Mouse (Mus musculus) myocyte (in vitro differentiated cells): ENCODE results near the gene Marcksl1. TPM values are rescaled to one million over a fixed set of nuclear protein-coding genes. Genes with fewer than 3 reads are reported as not detected.
A peak's percentile ranks its signal among the peaks of the same experiment; 100 is the strongest.

Source experiments
- H3K27me3 ChIP-seq: one replicate; pipeline ENCODE4 v1.6.1; 2011; ENCODE audit not compliant: control insufficient read depth, insufficient read depth, insufficient read length
- H3K36me3 ChIP-seq: one replicate; pipeline ENCODE4 v1.6.1; 2011; ENCODE audit not compliant: control insufficient read depth, insufficient read depth
- H3K4me2 ChIP-seq: one replicate; pipeline ENCODE4 v1.6.1; 2011; ENCODE audit warnings: low read depth, control low read depth
- H3K4me3 ChIP-seq: one replicate; pipeline ENCODE4 v1.5.1; 2011; ENCODE audit warnings: mild to moderate bottlenecking, control low read depth, moderate library complexity
- H3K79me2 ChIP-seq: one replicate; pipeline ENCODE4 v1.6.1; 2011; ENCODE audit not compliant: control insufficient read depth, insufficient read depth
- H3ac ChIP-seq: one replicate; pipeline ENCODE4 v1.6.1; 2011; ENCODE audit not compliant: control insufficient read depth, insufficient read length
- CEBPB ChIP-seq: IDR thresholded peaks from 2 replicates; pipeline ENCODE4 v1.6.1; 2011; ENCODE audit warnings: mild to moderate bottlenecking, moderate library complexity; ENCODE audit not compliant: poor library complexity, insufficient read depth, severe bottlenecking
- E2F4 ChIP-seq: IDR thresholded peaks from one replicate; pipeline ENCODE4 v1.6.1; 2011; ENCODE audit warnings: mild to moderate bottlenecking, control low read depth, moderate library complexity; ENCODE audit not compliant: insufficient read depth
- MAX ChIP-seq: IDR thresholded peaks from one replicate; pipeline ENCODE4 v1.6.1; 2011; ENCODE audit warnings: low read depth, mild to moderate bottlenecking, control low read depth
- MYOD1 ChIP-seq, 3 experiments: IDR thresholded peaks; one replicate each; pipeline ENCODE4 v1.6.1; 2011; ENCODE audit warnings: control low read depth in 2 of 3, low read depth in 2 of 3, mild to moderate bottlenecking in 2 of 3, moderate library complexity in 1 of 3; ENCODE audit not compliant: insufficient read length in 2 of 3, control insufficient read depth in 1 of 3
- MYOG ChIP-seq, 3 experiments: IDR thresholded peaks; one replicate each; pipeline ENCODE4 v1.6.1; 2011; ENCODE audit warnings: control low read depth in 2 of 3, low read depth in 2 of 3, mild to moderate bottlenecking in 2 of 3; ENCODE audit not compliant: insufficient read length in 2 of 3, control insufficient read depth in 1 of 3, insufficient read depth in 1 of 3
- POLR2A ChIP-seq: IDR thresholded peaks from one replicate; pipeline ENCODE4 v1.6.1; 2011; ENCODE audit warnings: low read depth, mild to moderate bottlenecking, control low read depth, moderate library complexity; ENCODE audit not compliant: insufficient read length
- POLR2AphosphoS2 ChIP-seq: IDR thresholded peaks from one replicate; pipeline ENCODE4 v1.6.1; 2011; ENCODE audit warnings: low read depth, control low read depth; ENCODE audit not compliant: insufficient read length
- REST ChIP-seq: IDR thresholded peaks from one replicate; pipeline ENCODE4 v1.6.1; 2011; ENCODE audit warnings: mild to moderate bottlenecking, control low read depth, moderate library complexity; ENCODE audit not compliant: insufficient read depth, insufficient read length
- SRF ChIP-seq: IDR thresholded peaks from one replicate; pipeline ENCODE4 v1.6.1; 2011; ENCODE audit warnings: low read depth; ENCODE audit not compliant: control insufficient read depth, insufficient read length
- TCF12 ChIP-seq: IDR thresholded peaks from one replicate; pipeline ENCODE4 v1.6.1; 2011; ENCODE audit warnings: mild to moderate bottlenecking, control low read depth; ENCODE audit not compliant: poor library complexity, insufficient read depth, severe bottlenecking
- TCF3 ChIP-seq: IDR thresholded peaks from one replicate; pipeline ENCODE4 v1.6.1; 2011; ENCODE audit warnings: low read depth, control low read depth; ENCODE audit not compliant: insufficient read length
- USF1 ChIP-seq: IDR thresholded peaks from one replicate; pipeline ENCODE4 v1.6.1; 2011; ENCODE audit warnings: low read depth, mild to moderate bottlenecking, control low read depth, moderate library complexity
- polyA plus RNA-seq: library from polyadenylated mRNA; unstranded; fragments of >200 nt; fragmentation: generic; extraction: Trizol; gene quantifications from one replicate; pipeline ENCODE4 v1.2.1, GENCODE M21; 2012; ENCODE audit warnings: missing spikeins

The Marcksl1 gene
- polyA plus RNA-seq, 1 experiment: 41.6 TPM

- TF ChIP-seq POLR2AphosphoS2 (no peak), POLR2A (no peak)
- H3K4me3 ChIP-seq: no peak overlapping the region
- H3ac ChIP-seq: no peak overlapping the region
- H3K36me3 ChIP-seq: no peaks in the 10 kb centered on the region
- H3K79me2 ChIP-seq: no peaks in the 10 kb centered on the region
- H3K27me3 ChIP-seq: no peaks in the 10 kb centered on the region
- no peak overlapping the region for H3K4me2 ChIP-seq
Measured at GRCm38 (mm10) chr4:129509650-129510049, 3.7 kb upstream of the Marcksl1 start.

- no peak overlapping the region for H3ac ChIP-seq
- no peaks in the 10 kb centered on the region for H3K36me3 ChIP-seq
- no peaks in the 10 kb centered on the region for H3K27me3 ChIP-seq
- no peak overlapping the region for H3K4me2 ChIP-seq
- TF ChIP-seq CEBPB (no peak), USF1 (no peak), SRF (no peak), TCF3 (no peak), MYOG (IDR thresholded peaks at IDR 0.05; ENCODE audit: control insufficient read depth in 1 of 3, insufficient read depth in 1 of 3, insufficient read length in 2 of 3, low read depth in 2 of 3) (no peak), POLR2AphosphoS2 (no peak), MAX (no peak), TCF12 (no peak), REST (no peak), E2F4 (no peak), MYOD1 (IDR thresholded peaks at IDR 0.05; ENCODE audit: control insufficient read depth in 1 of 3, insufficient read length in 2 of 3, low read depth in 2 of 3) (no peak), POLR2A (no peak)
- no peaks in the 10 kb centered on the region for H3K79me2 ChIP-seq
- no peak overlapping the region for H3K4me3 ChIP-seq
Measured at GRCm38 (mm10) chr4:129510723-129511412, 2.5 kb upstream of the Marcksl1 start.

- no peaks in the 10 kb centered on the region for H3K27me3 ChIP-seq
- H3K36me3 ChIP-seq: no peaks in the 10 kb centered on the region
- H3K4me2 ChIP-seq: no peak overlapping the region
- H3K79me2 ChIP-seq: no peaks in the 10 kb centered on the region
- H3K4me3 ChIP-seq: no peak overlapping the region
- TF ChIP-seq MYOD1 (IDR thresholded peaks at IDR 0.05; ENCODE audit: control insufficient read depth in 1 of 3, insufficient read length in 2 of 3, low read depth in 2 of 3) (peak in 1 of 3 experiments; percentile 9), POLR2AphosphoS2 (no peak), POLR2A (no peak), CEBPB (no peak), TCF12 (no peak), MYOG (IDR thresholded peaks at IDR 0.05; ENCODE audit: control insufficient read depth in 1 of 3, insufficient read depth in 1 of 3, insufficient read length in 2 of 3, low read depth in 2 of 3) (peak in 1 of 3 experiments; percentile 23), USF1 (no peak), E2F4 (no peak)
- no peak overlapping the region for H3ac ChIP-seq
Measured at GRCm38 (mm10) chr4:129511413-129512096, 1.8 kb upstream of the Marcksl1 start.

- H3K4me2 ChIP-seq: peak overlapping the region; percentile 60
- H3K27me3 ChIP-seq: no peaks in the 10 kb centered on the region
- no peaks in the 10 kb centered on the region for H3K79me2 ChIP-seq
- peak overlapping the region; percentile 42 for H3ac ChIP-seq
- TF ChIP-seq MYOD1 (IDR thresholded peaks at IDR 0.05; ENCODE audit: control insufficient read depth in 1 of 3, insufficient read length in 2 of 3, low read depth in 2 of 3) (peak in 1 of 3 experiments; percentile 3), REST (no peak)
- peak overlapping the region; percentile 28 for H3K4me3 ChIP-seq
- no peaks in the 10 kb centered on the region for H3K36me3 ChIP-seq
Measured at GRCm38 (mm10) chr4:129513891-129514290, 510 bp downstream of the Marcksl1 start.

- Histone ChIP-seq H3K4me3 (peak overlapping the region; percentile 28), H3K4me2 (peak overlapping the region; percentile 60), H3K27me3 (no peaks in the 10 kb centered on the region), H3K79me2 (no peaks in the 10 kb centered on the region), H3K36me3 (no peaks in the 10 kb centered on the region), H3ac (peak overlapping the region; percentile 42)
- peak; percentile 33 for TF ChIP-seq POLR2AphosphoS2
- TF ChIP-seq MYOG (IDR thresholded peaks at IDR 0.05; ENCODE audit: control insufficient read depth in 1 of 3, insufficient read depth in 1 of 3, insufficient read length in 2 of 3, low read depth in 2 of 3): peak in 1 of 3 experiments; percentile 6
- no peak for TF ChIP-seq MAX
- TF ChIP-seq MYOD1 (IDR thresholded peaks at IDR 0.05; ENCODE audit: control insufficient read depth in 1 of 3, insufficient read length in 2 of 3, low read depth in 2 of 3): peak in 2 of 3 experiments; percentile 9 to 14
Measured at GRCm38 (mm10) chr4:129514300-129514898, 1.0 kb downstream of the Marcksl1 start.
